ENCODE assay signal across 10 mouse cellular contexts in the genomic region with DNA sequence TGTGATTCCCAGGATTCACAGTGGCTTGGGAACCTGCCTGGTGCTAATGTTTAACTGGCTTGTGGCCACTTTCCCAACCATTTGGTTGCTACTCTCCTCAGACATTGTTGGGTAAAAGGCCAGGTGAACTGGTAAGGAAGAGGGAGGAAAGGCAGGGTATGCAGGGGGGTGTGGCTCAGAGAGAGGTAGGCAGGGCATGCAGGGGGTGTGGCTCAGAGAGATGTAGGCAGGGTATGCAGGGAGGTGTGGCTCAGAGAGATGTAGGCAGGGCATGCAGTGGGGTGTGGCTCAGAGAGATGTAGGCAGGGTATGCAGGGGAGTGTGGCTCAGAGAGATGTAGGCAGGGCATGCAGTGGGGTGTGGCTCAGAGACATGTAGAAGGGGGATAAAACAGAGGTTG. TPM values are rescaled to one million over a fixed set of nuclear protein-coding genes. Genes with fewer than 3 reads are reported as not detected.
DNase-seq lines count a peak whose midpoint lies in the region; ATAC-seq lines count a peak whose summit lies in the region.
"Had no signal": no experiment of that assay in that cellular context is flagged by ENCODE, and none has a peak within 500 bp of the region (broad histone marks: within the 10 kb centered on the region; RNA-seq: fewer than 3 reads in every experiment).

No protein-coding gene starts in this region.

- DNase-seq in lung, adult 18-20 months: peak; percentile 23 to 31
- DNase-seq in lung, postnatal 14 days: no peak
- DNase-seq in kidney, adult 11 months: peak; percentile 48
- no peak for DNase-seq in liver, embryonic 11.5 days (ENCODE audit: low spot score)
- no peak for DNase-seq in urinary bladder, postnatal 10 days (ENCODE audit: low spot score)
- no peak for DNase-seq in limb, embryonic 10.5 days (ENCODE audit: low spot score)
- DNase-seq in left cerebral cortex, postnatal 10 days (ENCODE audit: extremely low spot score in 1 of 2, low spot score in 2 of 2): no peak

- no peaks in the 10 kb centered on the region for H3K4me1 ChIP-seq in liver, embryonic 11.5 days (replicated peaks; ENCODE audit: control insufficient read depth, insufficient read depth, low read length)
- H3K4me1 ChIP-seq in stomach, embryonic 16.5 days (ENCODE audit: control insufficient read depth, insufficient read depth, low read length): no peaks in the 10 kb centered on the region
- no peaks in the 10 kb centered on the region for H3K4me1 ChIP-seq in limb, embryonic 10.5 days
- H3K4me1 ChIP-seq: heart, embryonic 15.5 days; lung, embryonic 15.5 days had no signal

- H3K4me2 ChIP-seq in liver, embryonic 11.5 days: no peak overlapping the region
- no peak overlapping the region for H3K4me2 ChIP-seq in stomach, embryonic 16.5 days (ENCODE audit: low read depth, low read length)
- H3K4me2 ChIP-seq: heart, embryonic 15.5 days; lung, embryonic 15.5 days had no signal

- H3K9ac ChIP-seq in liver, embryonic 11.5 days (ENCODE audit: low read depth, low read length): no peak overlapping the region
- no peak overlapping the region for H3K9ac ChIP-seq in stomach, embryonic 16.5 days (ENCODE audit: low read length)
- H3K9ac ChIP-seq: heart, embryonic 15.5 days; lung, embryonic 15.5 days had no signal

- peak; percentile 75; the same call in 1 of the 2 replicates for ATAC-seq in liver, embryonic 11.5 days (replicated peaks; ENCODE audit: low FRiP score)
- peak; percentile 82; the same call in 1 of the 2 replicates for ATAC-seq in stomach, embryonic 16.5 days (ENCODE audit: insufficient read depth, low FRiP score)

- no peak overlapping the region for H3K4me3 ChIP-seq in liver, embryonic 11.5 days (ENCODE audit: low read depth, low read length)
- H3K4me3 ChIP-seq in stomach, embryonic 16.5 days (replicated peaks; ENCODE audit: low read length): no peak overlapping the region
- H3K4me3 ChIP-seq in limb, embryonic 10.5 days: no peak overlapping the region
- H3K4me3 ChIP-seq: heart, embryonic 15.5 days; lung, embryonic 15.5 days had no signal

- no peaks in the 10 kb centered on the region for H3K36me3 ChIP-seq in liver, embryonic 11.5 days (ENCODE audit: control insufficient read depth, insufficient read depth, low read length)
- H3K36me3 ChIP-seq in stomach, embryonic 16.5 days (ENCODE audit: control insufficient read depth, insufficient read depth, low read length): no peaks in the 10 kb centered on the region
- H3K36me3 ChIP-seq in limb, embryonic 10.5 days: no peaks in the 10 kb centered on the region
- H3K36me3 ChIP-seq: heart, embryonic 15.5 days; lung, embryonic 15.5 days had no signal

- peaks cover 15% of the 10 kb centered on the region; the same call in 1 of the 2 replicates for H3K27me3 ChIP-seq in liver, embryonic 11.5 days (replicated peaks; ENCODE audit: control insufficient read depth, insufficient read depth, low read length)
- H3K27me3 ChIP-seq in stomach, embryonic 16.5 days (ENCODE audit: control insufficient read depth, insufficient read depth, low read length): no peaks in the 10 kb centered on the region; the same call in 1 of the 2 replicates
- peaks cover 93% of the 10 kb centered on the region for H3K27me3 ChIP-seq in limb, embryonic 10.5 days (ENCODE audit: low read depth, poor library complexity, severe bottlenecking)

- H3K9me3 ChIP-seq in liver, embryonic 11.5 days (ENCODE audit: control insufficient read depth, low read length): no peaks in the 10 kb centered on the region
- no peaks in the 10 kb centered on the region for H3K9me3 ChIP-seq in stomach, embryonic 16.5 days (replicated peaks; ENCODE audit: control insufficient read depth, low read length)
- no peaks in the 10 kb centered on the region for H3K9me3 ChIP-seq in limb, embryonic 10.5 days (replicated peaks)
- H3K9me3 ChIP-seq: heart, embryonic 15.5 days; lung, embryonic 15.5 days had no signal

- intact Hi-C loops in left cerebral cortex, postnatal 10 days (cut with DNase I): no loop called here

- no peak overlapping the region for H3K27ac ChIP-seq in liver, embryonic 11.5 days (ENCODE audit: low read depth, low read length)
- no peak overlapping the region for H3K27ac ChIP-seq in stomach, embryonic 16.5 days (ENCODE audit: low read length)
- H3K27ac ChIP-seq in limb, embryonic 10.5 days: no peak overlapping the region
- H3K27ac ChIP-seq: heart, embryonic 15.5 days; lung, embryonic 15.5 days had no signal

RNA-seq across cellular contexts. Expression of a gene that starts 49.9 kb away (rescaled TPM):
- polyA plus RNA-seq in liver, embryonic 11.5 days (2014; fragmentation: Nextera tagmentation; extraction: Ambion mirVana): 78.3 and 87.7 TPM in 2 replicates
- polyA plus RNA-seq in stomach, embryonic 16.5 days (2015; fragmentation: Nextera tagmentation; extraction: Ambion mirVana): 30.6 and 32.0 TPM in 2 replicates
- 95.7 and 111 TPM in 2 replicates for polyA plus RNA-seq in limb, embryonic 10.5 days (2016; fragmentation: Nextera tagmentation; extraction: Ambion mirVana)
- 10 to 100 TPM; 71.1 to 76.4 TPM for total RNA-seq in left cerebral cortex, postnatal 10 days (2021)

Comparison
In these comparisons a context has a peak if more than half of its experiments do, and no peak if none do; other contexts are left out.
1. DNase-seq: peak in lung, adult 18-20 months (2 of 2) and kidney, adult 11 months (single experiment); none in lung, postnatal 14 days (single experiment), liver, embryonic 11.5 days (single experiment), urinary bladder, postnatal 10 days (single experiment), limb, embryonic 10.5 days (single experiment) and left cerebral cortex, postnatal 10 days (0 of 2).